Mouse (Mus musculus) urinary bladder, postnatal 36 days (tissue): ENCODE data around the gene Rhobtb1.
A peak's percentile ranks its signal among the peaks of the same experiment; 100 is the strongest.

Experiments
- DNase-seq, 2 experiments: peaks; one replicate each; pipeline ENCODE4 v3.0.0; 2022; ENCODE audit warnings: low spot score in 2 of 2, mixed read lengths in 1 of 2

Gene Rhobtb1

DNA sequence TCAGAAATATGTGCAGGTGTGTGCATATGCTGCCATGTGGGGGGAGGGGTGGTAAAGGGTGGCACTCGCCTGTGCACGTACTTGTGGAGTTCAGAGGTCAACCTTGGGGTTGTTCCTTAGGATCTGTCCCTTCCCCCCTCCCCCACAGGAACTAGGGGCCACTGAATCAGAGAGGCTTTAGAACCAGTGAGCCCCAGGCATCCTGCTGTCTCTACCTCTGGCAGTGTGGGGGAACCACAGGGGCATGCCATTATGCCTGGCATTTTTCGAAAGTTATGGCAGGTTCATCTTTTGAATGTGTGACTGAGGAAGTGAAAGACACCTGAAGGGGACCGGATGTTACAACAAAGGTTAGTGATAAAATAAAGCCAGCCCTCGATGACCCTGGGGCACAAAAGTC lies 59.4 kb downstream of the Rhobtb1 start:
- no peak for DNase-seq

DNA sequence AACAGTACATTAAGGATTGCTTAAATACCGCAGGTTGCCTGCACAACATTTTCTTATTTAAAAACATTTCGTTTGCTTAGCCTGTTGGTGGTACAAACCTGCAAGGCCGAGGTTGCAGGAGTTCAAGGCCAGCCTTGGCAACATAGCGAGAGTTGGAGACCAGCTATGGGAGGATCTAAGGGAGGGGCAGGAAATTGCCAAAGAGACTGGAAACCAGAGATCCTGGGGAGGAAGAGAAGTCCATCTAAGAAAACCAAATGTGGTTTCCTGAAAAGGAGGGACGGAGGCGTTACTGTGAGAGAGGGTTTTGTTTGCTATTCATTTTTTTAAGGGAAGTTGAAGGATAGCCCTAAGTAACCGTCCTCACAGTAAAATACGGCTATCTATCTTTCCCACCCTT lies 60.3 kb downstream of the Rhobtb1 start:
- DNase-seq = peak; percentile 18 to 37

DNA sequence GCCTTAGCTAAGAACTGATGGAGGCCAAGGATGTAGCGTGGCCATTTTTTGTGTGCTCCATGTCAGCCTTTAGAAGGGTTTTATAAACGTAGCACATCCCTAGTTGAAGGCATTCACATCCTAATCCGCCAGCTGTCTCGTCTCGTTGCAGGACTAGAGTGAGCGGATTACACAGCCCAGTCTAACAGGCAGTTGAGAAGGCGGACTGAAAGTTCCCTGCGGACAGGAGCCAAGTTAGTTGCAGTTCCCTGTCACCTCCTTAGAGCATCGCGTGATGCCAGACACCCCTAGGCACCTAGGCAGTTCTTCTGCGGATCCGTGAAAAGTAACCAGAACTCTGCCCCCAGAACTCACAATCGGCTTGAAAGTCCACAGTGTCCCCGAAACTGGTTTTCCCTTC lies 60.7 kb downstream of the Rhobtb1 start:
- peak; percentile 43 to 48 for DNase-seq

DNA sequence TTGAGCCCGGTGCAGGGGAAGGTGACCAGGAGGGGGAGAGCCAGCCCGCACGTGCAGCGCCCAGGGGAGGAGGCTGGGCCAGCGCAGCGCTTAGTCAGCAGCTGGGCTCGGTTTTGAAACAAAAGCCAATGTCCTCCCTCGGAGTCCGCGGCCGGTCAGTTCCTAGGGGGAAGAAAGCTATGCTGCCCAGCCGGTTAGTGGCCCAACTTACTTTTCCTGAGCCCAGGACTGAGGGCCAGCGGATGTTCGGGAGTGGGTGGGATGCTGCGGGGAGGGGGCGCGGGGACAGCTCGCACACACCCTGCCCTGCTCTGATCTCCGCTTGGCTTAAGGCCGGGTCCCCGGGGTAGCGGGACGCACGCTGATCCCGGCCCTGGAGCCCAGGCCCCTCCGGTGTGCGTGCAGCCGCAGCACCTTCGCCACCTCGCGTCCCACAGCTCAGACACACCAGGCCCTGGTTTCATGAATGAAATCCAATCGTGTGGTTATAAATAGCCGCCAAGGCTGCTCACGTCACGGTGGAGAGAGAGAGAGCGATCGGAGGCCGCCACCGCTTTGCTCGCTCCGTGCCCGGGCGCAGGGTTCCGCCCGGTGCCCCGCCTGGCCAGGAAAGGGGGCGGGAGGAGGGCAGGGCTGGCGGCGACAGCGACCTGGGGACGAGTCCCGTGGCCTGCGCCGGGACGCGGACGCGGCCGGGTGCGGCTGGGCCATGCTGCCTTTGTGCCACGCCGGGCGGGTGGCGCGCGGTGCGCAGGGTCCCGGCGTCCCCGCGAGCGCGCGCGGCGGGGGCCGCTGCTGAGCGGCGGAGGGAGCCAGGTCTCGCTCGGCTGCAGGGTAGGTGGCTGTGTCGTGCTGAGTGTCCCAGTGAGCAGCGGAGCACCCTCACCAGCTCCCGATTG lies 61.6 kb downstream of the Rhobtb1 start, which contains the start of gene A930033H14Rik:
Gene A930033H14Rik, minus strand, starts transcription at position 557 of the 899 bp plus-strand sequence.
- peak; percentile 76 to 85 for DNase-seq

DNA sequence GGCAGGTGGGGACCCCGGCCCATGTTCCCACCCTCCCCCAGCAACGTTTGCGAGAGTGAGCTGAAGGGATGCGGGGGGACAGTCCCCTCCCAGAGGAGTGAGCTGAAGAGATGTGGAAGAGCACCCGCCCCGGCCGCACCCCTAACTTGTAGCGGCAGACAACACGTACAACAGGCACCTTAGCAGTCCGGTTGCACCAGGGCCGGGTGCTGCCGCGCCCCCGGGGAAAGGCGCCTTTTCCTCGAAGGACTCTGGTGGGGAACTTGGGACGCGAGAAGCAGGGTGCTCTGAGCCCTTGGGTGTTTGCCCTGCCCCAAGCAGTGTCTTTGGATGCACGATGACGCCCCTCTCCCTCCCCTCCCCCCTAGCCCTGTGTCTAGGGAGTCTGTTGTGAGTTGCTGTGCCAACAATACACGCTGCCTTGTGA lies 62.2 kb downstream of the Rhobtb1 start:
- peak in 1 of 2 experiments; percentile 38 for DNase-seq

DNA sequence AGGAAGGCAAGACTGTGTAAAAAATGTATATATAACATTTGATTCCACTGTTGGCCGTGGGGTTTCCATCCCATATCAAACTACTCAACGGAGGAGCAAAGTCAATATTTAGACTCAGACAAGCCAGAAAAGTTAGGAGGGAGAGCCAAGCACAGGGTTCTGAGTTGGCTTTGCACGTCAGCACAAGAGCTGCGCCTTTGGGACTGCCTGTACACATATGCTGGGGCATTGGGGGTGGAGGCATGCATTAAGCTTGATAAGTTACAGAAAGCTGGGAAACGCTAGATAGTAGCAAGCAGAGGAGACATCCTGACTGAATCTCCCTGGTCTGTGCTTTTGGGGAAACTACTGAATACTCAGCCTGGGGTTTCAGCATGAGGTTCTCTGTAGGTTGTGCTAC lies 62.8 kb downstream of the Rhobtb1 start:
- peak in 1 of 2 experiments; percentile 32 for DNase-seq

DNA sequence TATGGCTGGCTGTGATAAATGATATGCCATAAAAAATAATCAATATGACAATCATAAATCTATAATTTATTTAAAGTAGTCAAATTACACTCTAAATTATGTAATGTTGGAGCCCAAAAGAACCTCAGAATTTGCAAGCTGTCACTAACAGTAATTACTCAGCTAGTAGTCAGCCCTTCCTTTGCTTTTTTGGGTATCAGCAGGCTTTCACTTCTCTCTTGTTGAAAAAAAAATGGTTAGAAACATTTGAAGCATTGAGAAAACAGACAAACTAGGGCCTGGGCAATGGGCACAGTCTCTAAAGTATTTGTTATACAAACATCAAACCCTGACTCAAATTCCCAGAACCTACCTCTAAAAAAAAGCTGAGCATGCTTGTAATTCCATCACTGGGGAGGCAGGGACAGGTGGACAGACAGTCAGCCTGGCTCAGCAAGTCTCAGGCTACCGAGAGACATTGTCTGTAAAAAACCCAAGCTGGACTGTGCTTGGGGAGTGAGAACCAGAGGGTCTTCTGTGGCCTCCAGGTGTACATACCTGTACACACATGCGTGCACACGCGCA lies 66.0 kb downstream of the Rhobtb1 start:
- DNase-seq = no peak

DNA sequence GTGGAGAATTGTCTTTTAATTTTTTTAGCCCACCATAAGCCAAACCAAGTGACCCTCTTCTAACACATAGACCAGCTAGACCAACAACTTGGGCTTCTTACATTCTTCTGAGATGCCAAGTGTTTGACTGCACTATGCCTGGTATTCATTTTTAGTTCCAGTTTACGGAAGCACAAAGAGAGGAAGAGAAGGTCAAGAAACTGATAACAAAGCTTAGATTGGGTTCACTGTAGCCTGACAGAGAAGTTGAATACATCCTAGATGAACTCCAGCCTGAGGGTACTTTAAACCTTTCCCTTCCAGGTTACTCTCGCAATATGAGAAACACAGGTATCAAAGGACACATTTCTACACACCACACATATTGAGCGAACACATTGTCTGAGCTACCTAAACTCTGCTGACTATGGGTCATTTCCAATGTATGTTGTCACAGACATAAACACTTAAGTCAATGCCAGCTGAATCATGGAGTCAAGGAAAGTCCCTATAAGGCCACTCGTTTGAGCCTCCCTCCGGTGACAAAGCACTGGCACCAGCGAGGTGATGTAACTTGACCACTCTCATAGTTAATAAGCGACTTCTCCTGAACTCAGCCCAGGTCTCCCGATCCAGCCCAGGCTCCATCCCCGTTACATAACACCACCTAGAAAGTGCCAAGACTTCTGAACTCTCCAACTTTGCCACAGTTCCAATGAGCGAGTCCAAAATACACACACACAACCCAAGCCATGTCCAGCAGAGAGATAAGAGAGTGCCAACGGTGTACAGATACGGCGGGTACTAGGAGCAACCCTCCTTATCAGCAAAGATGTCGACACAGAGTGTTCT lies 67.4 kb downstream of the Rhobtb1 start:
- DNase-seq = peak; percentile 44 to 74

DNA sequence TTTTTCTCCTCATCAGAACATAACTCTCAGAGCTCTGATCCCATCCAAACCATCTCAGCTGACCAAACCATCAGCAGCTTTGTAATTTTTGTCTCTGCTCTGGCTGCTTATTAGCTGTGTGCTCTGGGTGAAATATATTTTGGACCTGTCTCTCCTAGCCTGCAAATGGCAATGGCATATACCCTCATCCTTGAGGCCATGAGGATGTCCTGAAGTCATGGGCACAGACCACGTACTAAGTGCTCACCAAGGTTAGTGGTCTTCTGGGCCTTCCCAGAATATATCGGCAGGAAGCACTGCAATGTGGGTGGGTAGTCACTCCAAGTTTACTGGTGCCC lies 68.0 kb downstream of the Rhobtb1 start:
- DNase-seq = no peak

DNA sequence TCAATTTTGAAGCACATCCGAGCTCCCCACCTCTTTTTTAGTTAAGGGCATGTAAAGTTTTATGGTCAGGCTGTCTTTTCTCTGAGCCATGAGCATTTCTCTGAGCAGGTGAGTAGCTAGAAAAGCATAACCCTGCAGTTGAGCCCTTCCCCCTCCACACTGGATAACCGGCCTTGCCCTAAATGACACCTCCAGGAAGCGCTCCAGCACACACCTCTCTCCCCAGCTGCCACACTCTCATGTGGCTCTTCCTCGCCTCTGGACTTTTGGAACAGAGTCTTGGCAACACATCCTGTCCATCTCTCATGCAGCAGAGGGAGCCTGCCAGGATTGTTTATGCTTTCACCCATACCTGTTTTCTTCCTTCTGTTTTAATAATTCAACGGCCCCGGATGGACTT lies 69.1 kb downstream of the Rhobtb1 start:
- no peak for DNase-seq

DNA sequence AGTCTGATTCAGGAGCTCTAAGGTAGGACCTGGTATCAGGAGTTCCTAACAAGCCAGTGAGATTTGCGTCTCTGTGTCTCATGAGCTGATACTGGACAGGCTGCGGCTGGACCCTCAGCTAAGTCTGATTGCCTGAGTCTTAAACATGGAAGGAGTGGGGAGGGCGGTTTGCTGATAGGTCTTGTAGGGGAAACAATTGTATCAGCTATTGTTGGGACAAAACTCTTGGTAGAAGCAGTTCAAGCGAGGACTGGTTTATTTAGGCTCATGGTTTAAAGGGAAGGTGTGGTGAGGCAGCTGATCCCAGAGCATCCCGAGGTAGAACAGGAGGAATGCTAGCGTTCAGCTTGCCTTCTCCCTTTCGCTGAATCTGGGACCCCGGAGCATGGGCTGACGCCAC lies 69.9 kb downstream of the Rhobtb1 start:
- DNase-seq = no peak

DNA sequence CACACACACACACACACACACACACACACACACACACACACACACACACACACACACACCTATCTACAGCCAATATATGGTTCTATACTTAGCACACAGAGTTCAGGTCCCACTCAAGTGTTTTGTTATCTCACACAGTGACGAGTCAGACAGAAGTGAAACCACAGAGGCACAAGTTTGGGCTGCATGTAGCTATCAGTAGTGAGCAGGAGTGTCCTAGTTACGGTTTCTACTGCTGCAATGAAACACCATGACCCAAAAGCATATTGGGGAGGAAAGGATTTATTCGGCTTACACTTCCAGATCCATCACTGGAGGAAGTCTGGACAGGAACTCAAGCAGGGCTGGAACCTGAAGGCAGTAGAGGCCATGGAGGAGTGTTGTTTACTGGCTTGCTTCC lies 70.7 kb downstream of the Rhobtb1 start:
- DNase-seq = no peak

DNA sequence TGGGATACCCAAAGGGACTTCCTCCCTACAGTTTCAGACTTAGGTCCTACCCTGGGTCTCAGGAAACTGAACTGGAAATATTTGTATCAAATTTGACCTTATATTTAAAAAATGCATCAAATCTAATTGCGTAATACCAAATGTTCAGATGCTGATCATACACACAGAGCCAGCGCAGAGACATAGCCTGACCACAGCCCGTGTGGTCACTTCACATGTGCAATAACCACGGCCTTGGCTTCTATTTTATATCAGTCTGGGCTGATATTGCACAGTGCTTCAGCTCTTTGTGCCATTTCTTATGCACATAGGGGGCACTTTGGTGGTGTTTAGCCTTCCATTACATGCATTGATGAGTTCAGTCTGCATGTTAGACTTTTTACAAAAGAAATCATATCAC lies 72.0 kb downstream of the Rhobtb1 start:
- DNase-seq = no peak

DNA sequence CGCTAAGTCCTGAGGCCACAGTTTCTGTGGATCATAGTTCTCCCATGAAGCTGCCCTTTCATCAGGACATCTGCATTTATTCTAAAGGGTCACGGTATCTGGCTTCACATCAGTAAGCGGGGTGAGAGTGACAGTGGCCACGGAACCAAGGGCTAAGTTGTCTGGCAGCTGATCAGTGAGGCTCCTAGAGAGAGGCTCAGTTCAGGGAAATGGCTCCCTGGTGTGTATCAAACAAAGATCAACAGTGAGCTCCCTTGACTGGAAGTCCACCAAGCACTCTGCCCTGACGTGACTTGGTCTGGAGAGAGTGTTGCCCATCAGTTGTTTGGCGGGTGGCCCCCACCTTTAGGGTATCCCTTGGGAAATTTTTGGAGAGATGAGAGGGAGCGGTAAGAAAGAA lies 73.0 kb downstream of the Rhobtb1 start:
- DNase-seq = no peak

DNA sequence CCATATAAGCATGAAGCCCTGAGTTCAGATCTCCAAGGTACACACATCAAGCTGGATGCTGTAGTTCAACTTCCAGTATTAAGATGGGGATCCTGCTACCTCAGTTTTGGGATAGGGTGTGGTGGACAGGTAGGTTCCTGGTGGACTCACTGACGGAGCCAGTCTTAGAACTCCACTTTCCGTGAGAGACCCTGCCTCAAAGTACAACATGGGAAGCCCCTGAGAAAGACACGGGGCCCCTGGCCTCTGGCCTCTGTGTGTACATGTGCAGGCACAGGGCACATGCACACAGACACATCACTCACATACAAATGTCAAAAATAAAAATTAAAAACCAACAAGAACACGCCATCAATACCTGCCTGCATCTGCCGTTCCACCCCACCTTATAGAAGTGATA lies 74.2 kb downstream of the Rhobtb1 start:
- DNase-seq = no peak

DNA sequence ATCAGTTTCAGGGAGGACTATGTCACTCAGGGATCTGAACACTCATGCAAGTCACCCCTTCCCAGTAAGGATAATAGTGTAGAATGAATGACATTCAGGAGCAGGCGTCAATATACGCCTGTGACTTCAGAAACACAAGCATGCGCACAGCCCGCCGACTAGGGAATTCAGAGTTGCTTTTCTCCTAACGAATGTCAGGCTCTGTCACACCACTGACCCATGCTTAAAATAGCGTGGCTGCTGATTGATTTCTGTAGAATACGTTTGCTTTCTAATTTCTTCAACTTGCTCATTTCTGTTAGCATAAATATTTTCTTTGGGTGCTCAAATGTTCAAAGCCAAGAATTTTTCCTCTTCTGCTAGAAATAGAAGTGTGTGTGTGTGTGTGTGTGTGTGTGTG lies 74.7 kb downstream of the Rhobtb1 start:
- no peak for DNase-seq

DNA sequence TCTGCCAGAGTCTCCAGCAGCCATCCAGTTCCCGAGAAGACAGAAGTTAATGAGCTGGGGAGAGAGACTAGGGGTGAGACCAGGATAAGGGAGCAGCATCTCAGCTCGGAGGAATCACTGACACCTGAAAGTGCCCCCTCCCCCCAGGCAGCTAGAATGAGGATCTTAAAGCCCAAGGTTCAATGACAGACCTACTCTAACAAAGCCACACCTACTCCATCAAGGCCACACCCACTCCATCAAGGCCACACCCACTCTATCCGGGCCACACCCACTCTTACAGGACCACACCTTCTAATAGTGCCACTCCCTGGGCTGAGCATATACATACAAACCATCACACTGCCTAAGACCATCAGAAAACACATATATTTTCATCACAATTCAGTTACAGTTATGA lies 86.0 kb downstream of the Rhobtb1 start:
- DNase-seq = no peak

DNA sequence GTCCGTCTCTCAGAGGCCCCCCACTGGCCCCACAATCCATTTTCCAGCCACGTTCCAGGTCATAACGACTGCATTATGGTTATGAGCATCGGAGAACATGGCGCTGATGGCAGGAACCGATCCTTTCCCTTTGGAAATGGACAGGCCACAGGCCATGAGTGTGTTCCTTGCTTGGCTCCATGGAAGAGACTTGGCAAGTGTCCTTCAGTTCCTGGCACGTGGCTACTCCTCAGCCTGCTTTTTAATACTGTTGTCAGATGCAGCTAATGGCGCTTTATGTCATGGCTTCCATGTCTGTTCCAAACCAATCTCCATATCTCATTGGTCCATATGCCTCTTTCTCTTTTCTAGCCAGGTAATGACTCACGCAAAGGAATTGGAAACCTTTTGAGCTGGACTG lies 86.5 kb downstream of the Rhobtb1 start:
- no peak for DNase-seq

DNA sequence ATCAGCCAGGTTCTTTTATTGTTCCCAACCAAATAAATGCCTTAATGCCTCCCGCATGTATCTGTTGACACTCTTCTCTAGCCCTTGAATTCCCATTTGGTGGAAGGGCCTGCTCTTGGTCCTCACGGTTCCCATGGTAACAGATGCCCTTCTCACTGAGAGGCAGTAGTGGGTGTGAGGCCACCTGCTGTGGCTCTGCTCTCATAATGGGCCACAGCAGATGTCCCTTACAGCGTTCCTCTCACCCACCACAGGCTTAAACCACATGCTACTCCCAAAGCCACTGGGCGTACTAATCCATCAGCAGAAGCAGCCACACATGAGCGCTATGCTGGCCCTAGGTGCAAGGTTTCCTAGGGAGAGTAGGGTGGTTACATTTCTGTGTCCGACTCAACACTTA lies 87.1 kb downstream of the Rhobtb1 start:
- no peak for DNase-seq

DNA sequence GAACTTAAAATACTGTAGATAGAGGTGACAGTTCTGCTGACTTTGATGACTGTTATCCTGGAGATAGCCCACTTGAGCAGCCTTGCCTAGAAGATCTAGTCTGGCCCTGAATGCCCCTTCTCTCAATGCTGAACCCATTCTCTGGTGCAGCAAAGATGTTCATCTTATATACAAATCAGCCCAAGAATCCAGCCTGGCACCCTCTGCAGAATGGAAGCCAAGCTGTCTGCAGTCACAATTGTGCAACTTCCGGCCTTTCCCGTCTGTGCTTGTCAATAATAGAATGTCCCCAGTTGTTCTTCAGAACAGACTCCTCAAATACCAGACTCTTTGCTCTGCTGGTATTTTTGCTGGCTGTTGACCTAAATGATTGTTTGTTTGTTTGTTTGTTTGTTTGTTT lies 89.3 kb downstream of the Rhobtb1 start:
- DNase-seq = peak in 1 of 2 experiments; percentile 50

DNA sequence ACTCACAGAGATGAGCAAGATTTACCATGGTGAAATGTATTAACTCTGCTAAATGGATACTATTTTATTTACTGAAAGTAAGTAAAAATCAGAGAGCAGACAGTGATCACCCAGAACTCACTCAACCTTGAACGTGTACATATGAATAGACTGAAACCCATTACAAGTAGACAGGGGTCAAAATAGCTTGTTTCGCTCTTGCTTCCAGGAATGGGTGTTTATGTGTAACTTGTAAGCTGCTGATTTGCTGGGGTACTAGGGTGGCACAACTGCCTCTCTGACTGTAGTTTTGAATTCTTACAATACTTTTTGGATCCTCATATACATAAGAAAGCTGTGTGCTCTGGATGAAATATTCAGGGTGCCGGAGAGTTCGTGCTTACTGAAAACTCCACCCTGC lies 93.9 kb downstream of the Rhobtb1 start:
- DNase-seq = no peak

DNA sequence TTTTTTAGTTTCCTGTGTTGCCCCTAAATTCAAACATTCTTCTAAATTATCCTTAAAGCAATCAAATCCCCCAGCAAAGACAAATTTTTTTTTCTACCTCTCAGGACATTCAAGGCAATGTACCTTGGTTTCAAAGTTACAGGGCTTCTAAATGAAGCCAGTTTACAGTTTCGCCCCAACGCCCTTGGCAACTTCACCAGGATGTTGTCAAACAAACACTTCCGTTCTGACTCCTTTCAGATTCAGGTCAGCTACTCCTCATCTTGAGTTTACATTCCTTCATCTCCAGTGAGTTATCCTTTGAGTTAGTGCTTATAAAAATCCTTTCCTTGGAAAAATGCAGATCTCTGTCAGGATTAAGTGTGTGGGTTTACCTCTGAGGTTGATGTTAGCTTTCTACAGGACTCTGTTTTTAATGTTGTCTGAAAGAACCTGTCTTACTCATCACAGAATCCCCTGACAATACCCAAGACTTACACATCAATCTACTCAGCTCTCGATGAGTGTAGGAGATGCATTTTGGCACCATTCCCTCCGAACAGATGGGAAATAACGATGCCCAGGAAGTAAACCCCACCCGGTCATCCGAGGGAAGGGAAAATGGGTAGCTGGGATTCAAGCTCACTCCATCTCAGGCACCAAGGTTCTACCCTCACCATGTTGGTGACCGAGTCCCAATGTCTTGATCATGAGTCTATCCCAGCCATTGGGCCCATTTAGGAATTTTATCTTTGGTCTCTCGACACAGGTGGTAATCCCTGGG lies 94.9 kb downstream of the Rhobtb1 start:
- DNase-seq = no peak
